Mouse (Mus musculus) lung, embryonic 15.5 days (tissue): ENCODE measurements around the gene St3gal5. TPM values are rescaled to one million over a fixed set of nuclear protein-coding genes. Genes with fewer than 3 reads are reported as not detected.

Experiments
- ATAC-seq: fragments of 200-750 bp; cut with Nextera tagmentation; 2 replicates; pipeline ENCODE4 v1.8.0; 2017; ENCODE audit warnings: moderate number of reproducible peaks, borderline replicate concordance; ENCODE audit not compliant: low FRiP score, low TSS enrichment; ENCODE audit errors: extremely low read depth
- H3K27ac ChIP-seq: fragments of 300-500 bp; sonication (generic); 2 replicates; pipeline ENCODE4 v1.5.1; 2015; ENCODE audit warnings: moderate library complexity, mild to moderate bottlenecking, inconsistent platforms
- H3K27me3 ChIP-seq: fragments of 300-500 bp; sonication (generic); 2 replicates; pipeline ENCODE4 v1.6.1; 2015; ENCODE audit warnings: inconsistent platforms
- H3K36me3 ChIP-seq: fragments of 300-500 bp; sonication (generic); 2 replicates; pipeline ENCODE4 v1.6.1; 2015; ENCODE audit warnings: inconsistent platforms
- H3K4me1 ChIP-seq: fragments of 300-500 bp; sonication (generic); 2 replicates; pipeline ENCODE4 v1.6.1; 2015; ENCODE audit warnings: inconsistent platforms
- H3K4me2 ChIP-seq: fragments of 300-500 bp; sonication (generic); 2 replicates; pipeline ENCODE4 v1.6.1; 2015; ENCODE audit warnings: inconsistent platforms, mild to moderate bottlenecking, moderate library complexity
- H3K4me3 ChIP-seq: fragments of 300-500 bp; sonication (generic); 2 replicates; pipeline ENCODE4 v1.5.1; 2015; ENCODE audit warnings: mild to moderate bottlenecking, inconsistent platforms
- H3K9ac ChIP-seq: fragments of 300-500 bp; sonication (generic); 2 replicates; pipeline ENCODE4 v1.6.1; 2015; ENCODE audit warnings: inconsistent platforms
- H3K9me3 ChIP-seq: fragments of 300-500 bp; sonication (generic); 2 replicates; pipeline ENCODE4 v1.6.1; 2016; ENCODE audit warnings: inconsistent platforms
- WGBS: fragments of 180-500 bp; shearing (Covaris S2); methylation state at CpG from one replicate; pipeline ENCODE4 v1.1.7; 2015; 5-methylcytosine and 5-hydroxymethylcytosine counted together
- polyA plus RNA-seq: library from polyadenylated mRNA; unstranded; fragments of >200 nt; fragmentation: Nextera tagmentation; extraction: Ambion mirVana; gene quantifications from 2 replicates; pipeline ENCODE4 v1.2.1, GENCODE M21; 2015

Gene St3gal5
- polyA plus RNA-seq, 1 experiment from 2014 or later: 40.5 TPM

GRCm38 (mm10) chr6:72117322-72117968 lies 20.1 kb downstream of the St3gal5 start:
- Histone ChIP-seq H3K4me2 (no peak overlapping the region), H3K27me3 (no peaks in the 10 kb centered on the region), H3K9me3 (no peaks in the 10 kb centered on the region), H3K36me3 (no peaks in the 10 kb centered on the region), H3K4me1 (peaks cover 5% of the 10 kb centered on the region; the same call in 1 of the 2 replicates), H3K27ac (no peak overlapping the region), H3K4me3 (no peak overlapping the region), H3K9ac (no peak overlapping the region)
- 47% methylated on average over 8 of the region's 8 CpGs for WGBS
- no peak for ATAC-seq

- Histone ChIP-seq H3K27me3 (no peaks in the 10 kb centered on the region), H3K9ac (no peak overlapping the region), H3K4me1 (peaks cover 5% of the 10 kb centered on the region; the same call in 1 of the 2 replicates), H3K4me3 (no peak overlapping the region), H3K27ac (no peak overlapping the region), H3K36me3 (no peaks in the 10 kb centered on the region), H3K9me3 (no peaks in the 10 kb centered on the region), H3K4me2 (no peak overlapping the region)
- 73% methylated on average over 1 of the region's 1 CpGs for WGBS
- ATAC-seq: no peak
Observed at GRCm38 (mm10) chr6:72119870-72120269, 22.5 kb downstream of the St3gal5 start.

GRCm38 (mm10) chr6:72121301-72121700 lies 23.9 kb downstream of the St3gal5 start:
- no peaks in the 10 kb centered on the region for H3K27me3 ChIP-seq
- 29% methylated on average over 3 of the region's 3 CpGs for WGBS
- H3K9me3 ChIP-seq: no peaks in the 10 kb centered on the region
- H3K4me2 ChIP-seq: no peak overlapping the region
- no peak overlapping the region for H3K9ac ChIP-seq
- peak; percentile 82; the same call in 1 of the 2 replicates for ATAC-seq
- no peak overlapping the region for H3K4me3 ChIP-seq
- H3K4me1 ChIP-seq: peaks cover 5% of the 10 kb centered on the region; the same call in 1 of the 2 replicates
- no peaks in the 10 kb centered on the region for H3K36me3 ChIP-seq
- H3K27ac ChIP-seq: no peak overlapping the region

GRCm38 (mm10) chr6:72122515-72122914 lies 25.1 kb downstream of the St3gal5 start:
- H3K36me3 ChIP-seq: no peaks in the 10 kb centered on the region
- no peak for ATAC-seq

GRCm38 (mm10) chr6:72124315-72125103 lies 27.1 kb downstream of the St3gal5 start:
- H3K27me3 ChIP-seq: no peaks in the 10 kb centered on the region
- no peak overlapping the region for H3K27ac ChIP-seq
- H3K36me3 ChIP-seq: peaks cover 8% of the 10 kb centered on the region
- no peak overlapping the region for H3K4me3 ChIP-seq
- peaks cover 5% of the 10 kb centered on the region; the same call in 1 of the 2 replicates for H3K4me1 ChIP-seq
- no peaks in the 10 kb centered on the region for H3K9me3 ChIP-seq
- H3K9ac ChIP-seq: no peak overlapping the region
- H3K4me2 ChIP-seq: no peak overlapping the region
- WGBS: 89% methylated on average over 13 of the region's 13 CpGs
- ATAC-seq: no peak

More at GRCm38 (mm10) chr6:72122515-72122914, 25.1 kb downstream of the St3gal5 start:
- Histone ChIP-seq H3K9me3 (no peaks in the 10 kb centered on the region), H3K9ac (no peak overlapping the region), H3K4me3 (no peak overlapping the region), H3K27ac (no peak overlapping the region), H3K4me1 (peaks cover 5% of the 10 kb centered on the region; the same call in 1 of the 2 replicates), H3K4me2 (no peak overlapping the region), H3K27me3 (no peaks in the 10 kb centered on the region)
- WGBS: 74% methylated on average over 5 of the region's 5 CpGs

- Histone ChIP-seq H3K27me3 (no peaks in the 10 kb centered on the region), H3K36me3 (peaks cover 8% of the 10 kb centered on the region), H3K9me3 (no peaks in the 10 kb centered on the region), H3K4me1 (peaks cover under 1% of the 10 kb centered on the region; the same call in 1 of the 2 replicates), H3K4me3 (no peak overlapping the region), H3K9ac (no peak overlapping the region), H3K4me2 (no peak overlapping the region), H3K27ac (no peak overlapping the region)
- 67% methylated on average over 9 of the region's 9 CpGs for WGBS
- no peak for ATAC-seq
Observed at GRCm38 (mm10) chr6:72126128-72126917, 28.9 kb downstream of the St3gal5 start.

GRCm38 (mm10) chr6:72130056-72130455 lies 32.7 kb downstream of the St3gal5 start:
- Histone ChIP-seq H3K36me3 (peaks cover 22% of the 10 kb centered on the region), H3K27me3 (no peaks in the 10 kb centered on the region), H3K4me1 (no peaks in the 10 kb centered on the region), H3K4me3 (no peak overlapping the region), H3K4me2 (no peak overlapping the region), H3K9ac (no peak overlapping the region), H3K27ac (no peak overlapping the region), H3K9me3 (no peaks in the 10 kb centered on the region)
- 75% methylated on average over 6 of the region's 6 CpGs for WGBS
- no peak for ATAC-seq

- Histone ChIP-seq H3K27me3 (no peaks in the 10 kb centered on the region), H3K4me1 (no peaks in the 10 kb centered on the region), H3K4me2 (no peak overlapping the region), H3K9ac (no peak overlapping the region), H3K9me3 (no peaks in the 10 kb centered on the region), H3K4me3 (no peak overlapping the region), H3K27ac (no peak overlapping the region), H3K36me3 (peaks cover 22% of the 10 kb centered on the region)
- WGBS: 93% methylated on average over 8 of the region's 8 CpGs
- ATAC-seq: no peak
Observed at GRCm38 (mm10) chr6:72132671-72133214, 35.4 kb downstream of the St3gal5 start.

GRCm38 (mm10) chr6:72134850-72135515 lies 37.6 kb downstream of the St3gal5 start:
- Histone ChIP-seq H3K27me3 (no peaks in the 10 kb centered on the region), H3K36me3 (peaks cover 14% of the 10 kb centered on the region; the same call in 1 of the 2 replicates), H3K4me3 (no peak overlapping the region), H3K4me2 (no peak overlapping the region), H3K4me1 (no peaks in the 10 kb centered on the region), H3K9ac (no peak overlapping the region), H3K9me3 (no peaks in the 10 kb centered on the region), H3K27ac (no peak overlapping the region)
- 71% methylated on average over 9 of the region's 9 CpGs for WGBS
- no peak for ATAC-seq

GRCm38 (mm10) chr6:72136016-72136415 lies 38.6 kb downstream of the St3gal5 start:
- Histone ChIP-seq H3K9ac (no peak overlapping the region), H3K4me3 (no peak overlapping the region), H3K9me3 (no peaks in the 10 kb centered on the region), H3K4me1 (no peaks in the 10 kb centered on the region), H3K36me3 (peaks cover 14% of the 10 kb centered on the region; the same call in 1 of the 2 replicates), H3K27me3 (no peaks in the 10 kb centered on the region), H3K4me2 (no peak overlapping the region), H3K27ac (no peak overlapping the region)
- no peak for ATAC-seq
- 89% methylated on average over 5 of the region's 5 CpGs for WGBS

- WGBS: 75% methylated on average over 10 of the region's 10 CpGs
- Histone ChIP-seq H3K4me3 (no peak overlapping the region), H3K4me1 (no peaks in the 10 kb centered on the region), H3K4me2 (no peak overlapping the region), H3K27me3 (no peaks in the 10 kb centered on the region), H3K27ac (no peak overlapping the region), H3K9me3 (no peaks in the 10 kb centered on the region), H3K9ac (no peak overlapping the region), H3K36me3 (peaks cover 14% of the 10 kb centered on the region; the same call in 1 of the 2 replicates)
- ATAC-seq: no peak
Observed at GRCm38 (mm10) chr6:72136543-72136942, 39.2 kb downstream of the St3gal5 start.
